Mouse (Mus musculus) intestine, embryonic 14.5 days (tissue): Measurements from ENCODE around the gene Cd177. TPM values are rescaled to one million over a fixed set of nuclear protein-coding genes. Genes with fewer than 3 reads are reported as not detected.
"Not testable (repeated sequence)": the region's sequence is repeated elsewhere in the genome, so short reads cannot be mapped to it uniquely, and the experiment has no call there.

ENCODE experiments used
- ATAC-seq: fragments of 200-750 bp; cut with Nextera tagmentation; replicated peaks from 2 replicates; pipeline ENCODE4 v1.8.0; 2017; ENCODE audit warnings: low read depth, moderate number of reproducible peaks, moderate TSS enrichment, moderate library complexity; ENCODE audit not compliant: low FRiP score, low TSS enrichment
- DNase-seq: peaks from one replicate; pipeline ENCODE4 v3.0.0-alpha.2; 2018; ENCODE audit warnings: low spot score
- H3K27ac ChIP-seq: fragments of 300-500 bp; sonication (generic); 2 replicates; pipeline ENCODE4 v1.5.1; 2014; ENCODE audit warnings: low read depth, mild to moderate bottlenecking, control low read depth
- H3K27me3 ChIP-seq: fragments of 300-500 bp; sonication (generic); replicated peaks from 2 replicates; pipeline ENCODE4 v1.6.1; 2014; ENCODE audit warnings: low read length, control low read depth; ENCODE audit not compliant: control insufficient read depth, insufficient read depth
- H3K36me3 ChIP-seq: fragments of 300-500 bp; sonication (generic); 2 replicates; pipeline ENCODE4 v1.6.1; 2014; ENCODE audit warnings: low read length, control low read depth; ENCODE audit not compliant: control insufficient read depth, insufficient read depth
- H3K4me1 ChIP-seq: fragments of 300-500 bp; sonication (generic); replicated peaks from 2 replicates; pipeline ENCODE4 v1.6.1; 2014; ENCODE audit warnings: low read length, control low read depth, mixed read lengths; ENCODE audit not compliant: control insufficient read depth, insufficient read depth
- H3K4me2 ChIP-seq: fragments of 300-500 bp; sonication (generic); 2 replicates; pipeline ENCODE4 v1.6.1; 2014; ENCODE audit warnings: low read length
- H3K4me3 ChIP-seq: fragments of 300-500 bp; sonication (generic); 2 replicates; pipeline ENCODE4 v1.5.1; 2014; ENCODE audit warnings: low read depth, low read length, control low read depth, mixed read lengths
- H3K9ac ChIP-seq: fragments of 300-500 bp; sonication (generic); 2 replicates; pipeline ENCODE4 v1.6.1; 2014; ENCODE audit warnings: mild to moderate bottlenecking, low read length
- H3K9me3 ChIP-seq: fragments of 300-500 bp; sonication (generic); 2 replicates; pipeline ENCODE4 v1.6.1; 2016; ENCODE audit warnings: low read length, control low read depth; ENCODE audit not compliant: control insufficient read depth
- WGBS: fragments of 180-500 bp; shearing (Covaris S2); extraction: QIAGEN DNeasy Blood & Tissue Kit; methylation state at CpG from one replicate; pipeline ENCODE4 v1.1.7; 2014; 5-methylcytosine and 5-hydroxymethylcytosine counted together
- polyA plus RNA-seq: library from polyadenylated mRNA; unstranded; fragments of >200 nt; fragmentation: Nextera tagmentation; extraction: Ambion mirVana; gene quantifications from 2 replicates; pipeline ENCODE4 v1.2.1, GENCODE M21; 2014

The Cd177 gene
- polyA plus RNA-seq, 1 experiment from 2014 or later, result 0.50 TPM

DNA sequence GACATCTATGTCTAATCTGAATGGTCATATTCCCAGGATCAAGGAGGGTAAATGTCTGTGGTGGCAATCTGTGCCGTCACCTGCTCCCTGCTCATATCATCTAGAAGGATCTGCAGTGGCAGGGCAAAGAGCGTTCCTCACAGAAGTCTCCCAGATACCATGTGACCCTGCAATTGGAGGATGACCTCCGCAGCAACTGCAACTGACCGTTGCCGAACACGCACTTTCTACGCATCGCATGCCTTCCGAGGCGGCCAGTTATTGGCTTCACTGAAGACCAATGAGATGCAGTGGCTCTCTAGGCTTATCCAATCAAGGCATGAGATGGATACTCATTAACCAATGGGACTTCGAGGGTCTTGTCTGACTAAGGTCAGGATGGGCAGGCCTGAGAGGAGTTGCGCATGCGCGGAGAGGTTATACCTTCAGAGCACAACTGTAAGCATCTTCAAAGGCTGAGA, 51.2 kb downstream of the Cd177 start, which contains the start of gene BC049730:
TSS of gene BC049730 (plus strand) at position 411 of the 461 bp plus-strand sequence.
- Histone ChIP-seq H3K4me1 (no peaks in the 10 kb centered on the region), H3K27ac (no peak within 1 kb of the TSS), H3K4me3 (no peak within 1 kb of the TSS), H3K27me3 (no peaks in the 10 kb centered on the region), H3K4me2 (no peak within 1 kb of the TSS), H3K9ac (no peak within 1 kb of the TSS), H3K9me3 (no peaks in the 10 kb centered on the region), H3K36me3 (no peaks in the 10 kb centered on the region)
- WGBS, result 91% methylated on average over 14 of the region's 14 CpGs
- ATAC-seq (no peak), DNase-seq (no peak)

GRCm38 (mm10) chr7:24702841-24703240, 57.3 kb downstream of the Cd177 start:
- DNase-seq, H3K4me2 ChIP-seq, ATAC-seq, H3K36me3 ChIP-seq, H3K4me3 ChIP-seq, H3K9me3 ChIP-seq, H3K9ac ChIP-seq, H3K4me1 ChIP-seq, H3K27me3 ChIP-seq, H3K27ac ChIP-seq: not testable (repeated sequence)
- 70% methylated on average over 9 of the region's 9 CpGs for WGBS

DNA sequence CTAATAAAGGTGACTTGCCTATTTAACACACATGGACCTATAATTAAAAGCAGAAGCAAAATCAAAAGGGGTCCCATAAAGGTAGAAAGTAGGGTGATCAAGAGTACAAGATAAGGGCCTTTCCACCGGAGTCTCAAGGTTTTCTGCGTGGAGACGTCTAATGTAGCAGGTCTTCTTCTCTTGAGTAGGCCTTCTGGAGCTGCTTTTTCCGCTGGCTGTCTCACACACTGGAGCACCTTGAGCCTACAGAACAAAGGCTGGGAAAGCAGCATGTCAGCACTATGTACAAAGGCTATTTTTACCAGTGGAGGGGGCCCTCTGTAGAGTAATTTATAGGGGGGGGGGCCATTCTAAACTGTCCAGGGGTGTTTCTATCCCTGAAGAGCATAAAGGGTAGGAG, 62.2 kb downstream of the Cd177 start:
- 92% methylated on average over 4 of the region's 4 CpGs for WGBS
- H3K27me3 ChIP-seq, ATAC-seq, H3K4me3 ChIP-seq, H3K9me3 ChIP-seq, H3K36me3 ChIP-seq, H3K27ac ChIP-seq, H3K4me1 ChIP-seq, H3K9ac ChIP-seq, DNase-seq, H3K4me2 ChIP-seq: not testable (repeated sequence)

Other genes with a start within 250 kb of the Cd177 start
- gene AC161166.1, start 247.9 kb downstream of the Cd177 start, polyA plus RNA-seq, result 0.40 and 0.46 TPM in 2 replicates
- gene Irgq, start 229.6 kb downstream of the Cd177 start, polyA plus RNA-seq, result 6.3 and 7.3 TPM in 2 replicates
- gene Pinlyp, start 214.2 kb downstream of the Cd177 start, polyA plus RNA-seq, result not detected in 2 replicates
- 91.5 and 108 TPM in 2 replicates for gene Xrcc1, start 214.0 kb downstream of the Cd177 start, polyA plus RNA-seq
- gene Ethe1, start 172.8 kb downstream of the Cd177 start, polyA plus RNA-seq, result 42.9 and 46.5 TPM in 2 replicates
- gene Zfp575, start 172.7 kb downstream of the Cd177 start, polyA plus RNA-seq, result 3.1 and 3.6 TPM in 2 replicates
- gene Phldb3, start 149.5 kb downstream of the Cd177 start, polyA plus RNA-seq, result 0.31 and 0.38 TPM in 2 replicates
- 0.50 and 0.77 TPM in 2 replicates for gene Lypd3, start 123.8 kb downstream of the Cd177 start, polyA plus RNA-seq
- gene Tex101, start 83.6 kb downstream of the Cd177 start, polyA plus RNA-seq, result not detected in 2 replicates
- gene BC049730, start 51.1 kb downstream of the Cd177 start, polyA plus RNA-seq, result not detected in 2 replicates
- not detected in 2 replicates for gene Gm4763, start 33.4 kb downstream of the Cd177 start, polyA plus RNA-seq
- not detected in 2 replicates for gene Ceacam10, start 16.9 kb upstream of the Cd177 start, polyA plus RNA-seq
- gene Gm9844, start 101.9 kb upstream of the Cd177 start, polyA plus RNA-seq, result 14.2 and 16.7 TPM in 2 replicates
- gene Lypd4, start 109.6 kb upstream of the Cd177 start, polyA plus RNA-seq, result not detected in 2 replicates
- not detected in 2 replicates for gene Dmrtc2, start 109.7 kb upstream of the Cd177 start, polyA plus RNA-seq
- gene Rps19, start 124.1 kb upstream of the Cd177 start, polyA plus RNA-seq, result 3,468 and 3,555 TPM in 2 replicates
- gene Cd79a, start 137.1 kb upstream of the Cd177 start, polyA plus RNA-seq, result 0.28 and 0.32 TPM in 2 replicates
- gene Arhgef1, start 142.6 kb upstream of the Cd177 start, polyA plus RNA-seq, result 80.6 and 85.3 TPM in 2 replicates
- gene Gm4881, start 184.2 kb upstream of the Cd177 start, polyA plus RNA-seq, result not detected in 2 replicates
- gene Rabac1, start 212.4 kb upstream of the Cd177 start, polyA plus RNA-seq, result 164 TPM in 2 replicates
- 3.5 and 4.1 TPM in 2 replicates for gene Atp1a3, start 245.6 kb upstream of the Cd177 start, polyA plus RNA-seq